Mouse (Mus musculus): ENCODE results near the gene Rab5if. TPM values are rescaled to one million over a fixed set of nuclear protein-coding genes. Genes with fewer than 3 reads are reported as not detected.

Gene Rab5if
- polyA plus RNA-seq, 1 experiment from 2014 or later = 311 TPM

GRCm38 (mm10) chr2:156858671-156859070, 4.3 kb upstream of the Rab5if start:
- WGBS = 42% methylated on average over 7 of the region's 7 CpGs
- peaks cover 4% of the 10 kb centered on the region for H3K4me1 ChIP-seq (replicated peaks)
- ATAC-seq = no peak
- H3K27me3 ChIP-seq (replicated peaks) = no peaks in the 10 kb centered on the region
- H3K4me2 ChIP-seq (replicated peaks) = no peak overlapping the region
- no peak overlapping the region for H3K4me3 ChIP-seq (replicated peaks)
- peak overlapping the region; percentile 56 for H3K27ac ChIP-seq
- H3K9ac ChIP-seq = no peak overlapping the region
- H3K36me3 ChIP-seq = peaks cover 6% of the 10 kb centered on the region; the same call in 1 of the 2 replicates
- H3K9me3 ChIP-seq = no peaks in the 10 kb centered on the region

- ATAC-seq = peak; percentile 3
- Histone ChIP-seq H3K4me1 (replicated peaks) (peaks cover 12% of the 10 kb centered on the region), H3K9me3 (no peaks in the 10 kb centered on the region), H3K27ac (peak overlapping the region; percentile 97), H3K4me2 (replicated peaks) (peak overlapping the region; percentile 78), H3K27me3 (replicated peaks) (no peaks in the 10 kb centered on the region), H3K36me3 (peaks cover 8% of the 10 kb centered on the region), H3K4me3 (replicated peaks) (peak overlapping the region; percentile 99), H3K9ac (peak overlapping the region; percentile 77)
- WGBS = 0% methylated on average over 19 of the region's 19 CpGs
Observed at GRCm38 (mm10) chr2:156862041-156862717, 749 bp upstream of the Rab5if start.

GRCm38 (mm10) chr2:156863487-156864160, 696 bp downstream of the Rab5if start:
- Histone ChIP-seq H3K4me2 (replicated peaks) (peak overlapping the region; percentile 65), H3K4me3 (replicated peaks) (peak overlapping the region; percentile 99), H3K9ac (peak overlapping the region; percentile 99), H3K36me3 (peaks cover 8% of the 10 kb centered on the region), H3K27me3 (replicated peaks) (no peaks in the 10 kb centered on the region), H3K27ac (peak overlapping the region; percentile 94), H3K9me3 (no peaks in the 10 kb centered on the region), H3K4me1 (replicated peaks) (peaks cover 12% of the 10 kb centered on the region)
- 2% methylated on average over 28 of the region's 28 CpGs for WGBS
- ATAC-seq = peak; percentile 44

GRCm38 (mm10) chr2:156864481-156864880, 1.6 kb downstream of the Rab5if start:
- Histone ChIP-seq H3K27me3 (replicated peaks) (no peaks in the 10 kb centered on the region), H3K9ac (no peak overlapping the region), H3K4me1 (replicated peaks) (peaks cover 12% of the 10 kb centered on the region), H3K4me3 (replicated peaks) (peak overlapping the region; percentile 99), H3K36me3 (peaks cover 8% of the 10 kb centered on the region), H3K27ac (no peak overlapping the region), H3K9me3 (no peaks in the 10 kb centered on the region), H3K4me2 (replicated peaks) (peak overlapping the region; percentile 65)
- WGBS = 66% methylated on average over 3 of the region's 3 CpGs
- no peak for ATAC-seq

GRCm38 (mm10) chr2:156868994-156869393, 6.1 kb downstream of the Rab5if start:
- peaks cover 13% of the 10 kb centered on the region for H3K36me3 ChIP-seq
- H3K9ac ChIP-seq = no peak overlapping the region
- H3K4me2 ChIP-seq (replicated peaks) = no peak overlapping the region
- no peak overlapping the region for H3K4me3 ChIP-seq (replicated peaks)
- H3K27ac ChIP-seq = no peak overlapping the region
- H3K4me1 ChIP-seq (replicated peaks) = peaks cover 18% of the 10 kb centered on the region
- H3K9me3 ChIP-seq = no peaks in the 10 kb centered on the region
- WGBS = 74% methylated on average over 8 of the region's 8 CpGs
- no peak for ATAC-seq
- no peaks in the 10 kb centered on the region for H3K27me3 ChIP-seq (replicated peaks)

- no peak overlapping the region for H3K4me3 ChIP-seq (replicated peaks)
- no peaks in the 10 kb centered on the region for H3K27me3 ChIP-seq (replicated peaks)
- no peak for ATAC-seq
- H3K9ac ChIP-seq = no peak overlapping the region
- no peak overlapping the region for H3K4me2 ChIP-seq (replicated peaks)
- H3K36me3 ChIP-seq = peaks cover 19% of the 10 kb centered on the region
- H3K9me3 ChIP-seq = no peaks in the 10 kb centered on the region
- H3K27ac ChIP-seq = no peak overlapping the region
- peaks cover 12% of the 10 kb centered on the region for H3K4me1 ChIP-seq (replicated peaks)
- WGBS = 88% methylated on average over 7 of the region's 7 CpGs
Observed at GRCm38 (mm10) chr2:156869554-156869953, 6.6 kb downstream of the Rab5if start.

GRCm38 (mm10) chr2:156870519-156870918, 7.6 kb downstream of the Rab5if start:
- Histone ChIP-seq H3K9ac (no peak overlapping the region), H3K27me3 (replicated peaks) (no peaks in the 10 kb centered on the region), H3K4me3 (replicated peaks) (no peak overlapping the region), H3K27ac (0 out of 2 replicates have a peak overlapping the region, but pooled peaks have one; percentile 4), H3K36me3 (peaks cover 19% of the 10 kb centered on the region), H3K9me3 (no peaks in the 10 kb centered on the region), H3K4me1 (replicated peaks) (peaks cover 11% of the 10 kb centered on the region), H3K4me2 (replicated peaks) (0 out of 2 replicates have a peak overlapping the region, but pooled peaks have one; percentile 12)
- ATAC-seq = peak; percentile 14
- 31% methylated on average over 6 of the region's 6 CpGs for WGBS

GRCm38 (mm10) chr2:156873629-156874028, 10.7 kb downstream of the Rab5if start:
- Histone ChIP-seq H3K9ac (no peak overlapping the region), H3K36me3 (peaks cover 15% of the 10 kb centered on the region), H3K27me3 (replicated peaks) (no peaks in the 10 kb centered on the region), H3K4me1 (replicated peaks) (peaks cover 13% of the 10 kb centered on the region), H3K9me3 (no peaks in the 10 kb centered on the region), H3K4me2 (replicated peaks) (no peak overlapping the region), H3K4me3 (replicated peaks) (no peak overlapping the region), H3K27ac (no peak overlapping the region)
- ATAC-seq = no peak
- WGBS = 30% methylated on average over 5 of the region's 5 CpGs

GRCm38 (mm10) chr2:156874047-156874759, 11.3 kb downstream of the Rab5if start:
- no peak overlapping the region for H3K9ac ChIP-seq
- H3K4me2 ChIP-seq (replicated peaks) = no peak overlapping the region
- WGBS = 85% methylated on average over 8 of the region's 8 CpGs
- no peak for ATAC-seq
- peaks cover 16% of the 10 kb centered on the region for H3K4me1 ChIP-seq (replicated peaks)
- H3K9me3 ChIP-seq = no peaks in the 10 kb centered on the region
- no peak overlapping the region for H3K27ac ChIP-seq
- peaks cover 15% of the 10 kb centered on the region for H3K36me3 ChIP-seq
- no peak overlapping the region for H3K4me3 ChIP-seq (replicated peaks)
- H3K27me3 ChIP-seq (replicated peaks) = no peaks in the 10 kb centered on the region

- H3K4me2 ChIP-seq (replicated peaks) = no peak overlapping the region
- H3K9me3 ChIP-seq = no peaks in the 10 kb centered on the region
- ATAC-seq = no peak
- H3K36me3 ChIP-seq = peaks cover 15% of the 10 kb centered on the region
- peaks cover 16% of the 10 kb centered on the region for H3K4me1 ChIP-seq (replicated peaks)
- H3K27ac ChIP-seq = no peak overlapping the region
- H3K27me3 ChIP-seq (replicated peaks) = no peaks in the 10 kb centered on the region
- WGBS = 92% methylated on average over 4 of the region's 4 CpGs
- no peak overlapping the region for H3K4me3 ChIP-seq (replicated peaks)
- no peak overlapping the region for H3K9ac ChIP-seq
Observed at GRCm38 (mm10) chr2:156874760-156875510, 12.0 kb downstream of the Rab5if start.

GRCm38 (mm10) chr2:156877726-156878125, 14.8 kb downstream of the Rab5if start:
- Histone ChIP-seq H3K9ac (no peak overlapping the region), H3K4me3 (replicated peaks) (no peak overlapping the region), H3K36me3 (peaks cover 15% of the 10 kb centered on the region), H3K4me2 (replicated peaks) (no peak overlapping the region), H3K4me1 (replicated peaks) (peaks cover 5% of the 10 kb centered on the region; the same call in 1 of the 2 replicates), H3K9me3 (no peaks in the 10 kb centered on the region), H3K27me3 (replicated peaks) (no peaks in the 10 kb centered on the region), H3K27ac (no peak overlapping the region)
- ATAC-seq = no peak
- WGBS = 55% methylated on average over 9 of the region's 9 CpGs

- Histone ChIP-seq H3K4me1 (replicated peaks) (peaks cover 5% of the 10 kb centered on the region; the same call in 1 of the 2 replicates), H3K27ac (no peak overlapping the region), H3K27me3 (replicated peaks) (no peaks in the 10 kb centered on the region), H3K4me3 (replicated peaks) (no peak overlapping the region), H3K4me2 (replicated peaks) (no peak overlapping the region), H3K36me3 (peaks cover 4% of the 10 kb centered on the region; the same call in 1 of the 2 replicates), H3K9me3 (no peaks in the 10 kb centered on the region), H3K9ac (no peak overlapping the region)
- WGBS = 76% methylated on average over 3 of the region's 3 CpGs
- no peak for ATAC-seq
Observed at GRCm38 (mm10) chr2:156879541-156879940, 16.6 kb downstream of the Rab5if start.

Data from intestine, embryonic 15.5 days (tissue).